23 mouse cellular contexts compared by ENCODE assay signal in the genomic region with DNA sequence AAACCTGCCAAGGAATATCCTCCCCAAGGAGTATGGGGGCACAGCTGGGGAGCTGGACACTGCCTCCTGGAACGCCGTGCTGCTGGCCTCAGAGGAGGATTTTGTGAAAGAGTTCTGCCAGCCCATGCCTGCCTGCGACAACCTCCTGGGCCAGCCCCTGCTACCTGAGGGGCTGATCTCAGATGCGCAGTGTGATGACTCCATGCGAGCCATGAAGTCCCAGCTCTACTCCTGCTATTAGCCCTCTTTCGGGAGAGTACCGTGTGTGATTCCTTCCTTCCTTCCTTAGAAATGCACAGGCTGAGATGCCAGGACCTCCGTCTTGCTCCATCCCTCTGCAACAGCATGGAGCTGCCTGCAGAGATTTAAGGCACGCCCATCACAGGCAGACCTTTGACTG. TPM values are rescaled to one million over a fixed set of nuclear protein-coding genes. Genes with fewer than 3 reads are reported as not detected.
DNase-seq lines count a peak whose midpoint lies in the region; TF ChIP-seq lines count a peak whose summit lies in the region.
"Had no signal": no experiment of that assay in that cellular context is flagged by ENCODE, and none has a peak within 500 bp of the region (broad histone marks: within the 10 kb centered on the region; RNA-seq: fewer than 3 reads in every experiment).

No protein-coding gene starts in this region.

- H3K9ac ChIP-seq in CH12.LX (ENCODE audit: insufficient read depth, low read depth): no peak overlapping the region
- H3K9ac ChIP-seq: embryonic facial prominence, embryonic 13.5 days; embryonic facial prominence, embryonic 15.5 days; forebrain, embryonic 12.5 days had no signal

- no peak for TF ChIP-seq RAD21 in CH12.LX (IDR thresholded peaks at IDR 0.05; ENCODE audit: low read depth, low read length)

- DNase-seq in heart, adult 11 months: peak; percentile 93
- DNase-seq in heart, adult 9 months (ENCODE audit: low spot score in 2 of 2): no peak
- peak; percentile 64 for DNase-seq in heart, embryonic 10.5 days (ENCODE audit: low spot score)
- no peak for DNase-seq in heart, adult 18-20 months
- no peak for DNase-seq in CH12.LX (ENCODE audit: extremely low read depth)
- peak; percentile 29 for DNase-seq in splenic B cell, adult 2 months (ENCODE audit: low read depth, low spot score)
- no peak for DNase-seq in lung, postnatal 10 days
- DNase-seq: adrenal gland, adult 2 months; adrenal gland, postnatal 10 days; adrenal gland, postnatal 25 days; B cell, adult 2 months; cerebellum, adult 11 months; cerebellum, adult 18-20 months; cerebellum, adult 8-10 months; cerebellum, adult 9-11 months; cerebellum, postnatal 14 days; cerebellum, postnatal 36 days; embryo, embryonic 11 days had no signal

- no peak overlapping the region for H3K27ac ChIP-seq in heart, embryonic 10.5 days
- H3K27ac ChIP-seq in CH12.LX (ENCODE audit: insufficient read depth, low read depth): no peak overlapping the region; the same call in none of the 2 replicates
- H3K27ac ChIP-seq: embryonic facial prominence, embryonic 13.5 days; embryonic facial prominence, embryonic 15.5 days; forebrain, embryonic 10.5 days; forebrain, embryonic 12.5 days had no signal

- no peak for TF ChIP-seq EP300 in CH12.LX (IDR thresholded peaks at IDR 0.05; ENCODE audit: low read length)

- in situ Hi-C loops in CH12.LX (cut with MboI; ENCODE audit: low pct_ligation_motif_present, low pct_unique_long_range_greater_than_20kb, low sequenced_read_pairs): no loop called here

- dilution Hi-C loops in CH12.LX (cut with MboI; ENCODE audit: extremely low pct_ligation_motif_present, extremely low pct_unique_long_range_greater_than_20kb, low sequenced_read_pairs): no loop called here

- 92% methylated on average over 9 of the region's 9 CpGs for WGBS in heart, embryonic 10.5 days

- H3K4me2 ChIP-seq in CH12.LX (ENCODE audit: insufficient read depth, low read depth, poor library complexity, severe bottlenecking): no peak overlapping the region
- H3K4me2 ChIP-seq: embryonic facial prominence, embryonic 13.5 days; embryonic facial prominence, embryonic 15.5 days; forebrain, embryonic 12.5 days had no signal

- H3K9me3 ChIP-seq in heart, embryonic 10.5 days: no peaks in the 10 kb centered on the region
- H3K9me3 ChIP-seq in CH12.LX (replicated peaks; ENCODE audit: low read length): peaks cover 4% of the 10 kb centered on the region
- H3K9me3 ChIP-seq: embryonic facial prominence, embryonic 13.5 days; embryonic facial prominence, embryonic 15.5 days; forebrain, embryonic 10.5 days; forebrain, embryonic 12.5 days had no signal

- no peak for TF ChIP-seq CTCF in CH12.LX (conservative IDR thresholded peaks at IDR 0.05 in 1 of 2, IDR thresholded peaks at IDR 0.05 in 1 of 2; ENCODE audit: low read depth in 2 of 2, low read length in 2 of 2)

- no peaks in the 10 kb centered on the region for H3K79me2 ChIP-seq in CH12.LX (replicated peaks; ENCODE audit: control insufficient read depth, extremely low read depth, insufficient read depth, poor library complexity, severe bottlenecking)

- no peaks in the 10 kb centered on the region for H3K27me3 ChIP-seq in heart, embryonic 10.5 days (ENCODE audit: insufficient read depth, poor library complexity, severe bottlenecking)
- no peaks in the 10 kb centered on the region for H3K27me3 ChIP-seq in CH12.LX (replicated peaks)
- H3K27me3 ChIP-seq in splenic B cell, adult 2 months (ENCODE audit: control insufficient read depth, insufficient read depth, low read length, poor library complexity, severe bottlenecking): no peaks in the 10 kb centered on the region
- H3K27me3 ChIP-seq: embryonic facial prominence, embryonic 13.5 days; embryonic facial prominence, embryonic 15.5 days; forebrain, embryonic 12.5 days had no signal

- TF ChIP-seq POLR2A in CH12.LX (IDR thresholded peaks at IDR 0.05; ENCODE audit: low read depth, low read length): peak; percentile 33

- no peak overlapping the region for H3K4me3 ChIP-seq in heart, embryonic 10.5 days
- H3K4me3 ChIP-seq in CH12.LX (replicated peaks in 1 of 3; ENCODE audit: low read depth in 2 of 3, low read length in 2 of 3, poor library complexity in 1 of 3): no peak overlapping the region
- H3K4me3 ChIP-seq: embryonic facial prominence, embryonic 13.5 days; embryonic facial prominence, embryonic 15.5 days; erythroblast, embryonic 14.5 days; forebrain, embryonic 10.5 days; forebrain, embryonic 12.5 days had no signal

- H3K4me1 ChIP-seq in heart, embryonic 10.5 days: no peaks in the 10 kb centered on the region
- H3K4me1 ChIP-seq in CH12.LX (ENCODE audit: control insufficient read depth in 1 of 2, insufficient read depth in 2 of 2): no peaks in the 10 kb centered on the region
- H3K4me1 ChIP-seq: embryonic facial prominence, embryonic 13.5 days; embryonic facial prominence, embryonic 15.5 days; forebrain, embryonic 12.5 days had no signal

- H3K36me3 ChIP-seq in heart, embryonic 10.5 days: peaks cover 97% of the 10 kb centered on the region
- peaks cover 78 to 98% of the 10 kb centered on the region in 2 experiments for H3K36me3 ChIP-seq in CH12.LX (replicated peaks in 1 of 2; ENCODE audit: control insufficient read depth in 1 of 2, insufficient read depth in 1 of 2, low read length in 1 of 2)
- H3K36me3 ChIP-seq in splenic B cell, adult 2 months (ENCODE audit: control insufficient read depth, insufficient read depth, low read length, poor library complexity, severe bottlenecking): peaks cover 43% of the 10 kb centered on the region

TF ChIP-seq in CH12.LX, 34 proteins besides CTCF, POLR2A, EP300 and RAD21:
- TF ChIP-seq NELFE (IDR thresholded peaks at IDR 0.05; ENCODE audit: low read depth, low read length) (no peak), MAX (IDR thresholded peaks at IDR 0.05; ENCODE audit: low read length) (no peak), E2F4 (IDR thresholded peaks at IDR 0.05; ENCODE audit: insufficient replicate concordance, low read depth, low read length) (no peak), JUND (conservative IDR thresholded peaks at IDR 0.05; ENCODE audit: low read depth, low read length) (no peak), SIN3A (IDR thresholded peaks at IDR 0.05; ENCODE audit: low read length) (no peak)

RNA-seq across cellular contexts. Expression of a gene that starts 13.3 kb away (rescaled TPM):
- 27.5 and 31.8 TPM in 2 replicates for polyA plus RNA-seq in heart, embryonic 10.5 days (2016; fragmentation: Nextera tagmentation; extraction: Ambion mirVana)
- 10 to 100 TPM; 12.0 to 16.8 TPM for total RNA-seq in heart, adult 18-20 months (2021)
- 25.7 and 26.2 TPM in 2 replicates for total RNA-seq in CH12.LX (2012; rRNA removed)
- 32.5 and 38.9 TPM in 2 replicates for total RNA-seq in CH12.LX (2014; rRNA removed)
- polyA plus RNA-seq in CH12.LX (2012; ENCODE audit: insufficient read length, low read depth): 17.3 and 21.9 TPM in 2 replicates

RNA-seq across cellular contexts. Expression of a gene that starts 29.5 kb away (rescaled TPM):
- 51.1 and 55.2 TPM in 2 replicates for polyA plus RNA-seq in heart, embryonic 10.5 days (2016; fragmentation: Nextera tagmentation; extraction: Ambion mirVana)
- 100 to 1,000 TPM; 284 to 364 TPM for total RNA-seq in heart, adult 18-20 months (2021)
- total RNA-seq in CH12.LX (2012; rRNA removed) (345 and 358 TPM in 2 replicates), CH12.LX (2014; rRNA removed) (411 and 467 TPM in 2 replicates)
- polyA plus RNA-seq in CH12.LX (2012; ENCODE audit: insufficient read length, low read depth): 493 and 611 TPM in 2 replicates

RNA-seq across cellular contexts. Expression of a gene that starts 42.8 kb away (rescaled TPM):
- polyA plus RNA-seq in heart, embryonic 10.5 days (2016; fragmentation: Nextera tagmentation; extraction: Ambion mirVana): 226 and 259 TPM in 2 replicates
- total RNA-seq in heart, adult 18-20 months (2021): 100 to 1,000 TPM; 219 to 232 TPM
- 225 and 253 TPM in 2 replicates for total RNA-seq in CH12.LX (2012; rRNA removed)
- 227 and 228 TPM in 2 replicates for total RNA-seq in CH12.LX (2014; rRNA removed)
- 364 and 473 TPM in 2 replicates for polyA plus RNA-seq in CH12.LX (2012; ENCODE audit: insufficient read length, low read depth)

Comparison
In these comparisons a context has a peak if more than half of its experiments do, and no peak if none do; other contexts are left out.
1. DNase-seq: peak in heart, adult 11 months (single experiment), heart, embryonic 10.5 days (single experiment) and splenic B cell, adult 2 months (single experiment); none in heart, adult 9 months (0 of 2), heart, adult 18-20 months (0 of 2), CH12.LX (single experiment) and lung, postnatal 10 days (single experiment).